Mouse (Mus musculus) urinary bladder, postnatal 4 days (tissue): Measurements from ENCODE around the gene Clec16a.

Experiments used
- DNase-seq, 2 experiments: peaks; one replicate each; pipeline ENCODE4 v3.0.0; 2021 to 2022; ENCODE audit warnings: low spot score in 2 of 2

Gene Clec16a

DNA sequence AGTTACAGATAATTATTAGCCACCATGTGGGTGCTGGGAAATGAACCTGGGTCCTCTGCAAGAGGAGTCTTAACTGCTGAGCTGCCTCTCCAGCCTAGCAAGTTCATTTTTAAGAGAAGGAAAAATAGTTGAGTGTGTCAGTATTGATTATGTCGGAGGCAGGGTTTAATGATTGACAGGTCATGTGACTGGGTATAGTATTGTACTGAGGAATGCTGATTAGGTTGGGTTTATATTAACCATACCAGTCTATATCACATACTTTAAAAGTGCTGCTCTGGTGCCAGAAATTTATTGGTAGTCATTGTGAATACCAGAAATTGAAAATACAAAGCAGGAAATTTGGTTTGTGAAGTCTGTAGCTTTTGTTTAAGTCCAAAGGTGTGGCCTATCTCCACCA is 130.5 kb downstream of the Clec16a start:
- no peak for DNase-seq

DNA sequence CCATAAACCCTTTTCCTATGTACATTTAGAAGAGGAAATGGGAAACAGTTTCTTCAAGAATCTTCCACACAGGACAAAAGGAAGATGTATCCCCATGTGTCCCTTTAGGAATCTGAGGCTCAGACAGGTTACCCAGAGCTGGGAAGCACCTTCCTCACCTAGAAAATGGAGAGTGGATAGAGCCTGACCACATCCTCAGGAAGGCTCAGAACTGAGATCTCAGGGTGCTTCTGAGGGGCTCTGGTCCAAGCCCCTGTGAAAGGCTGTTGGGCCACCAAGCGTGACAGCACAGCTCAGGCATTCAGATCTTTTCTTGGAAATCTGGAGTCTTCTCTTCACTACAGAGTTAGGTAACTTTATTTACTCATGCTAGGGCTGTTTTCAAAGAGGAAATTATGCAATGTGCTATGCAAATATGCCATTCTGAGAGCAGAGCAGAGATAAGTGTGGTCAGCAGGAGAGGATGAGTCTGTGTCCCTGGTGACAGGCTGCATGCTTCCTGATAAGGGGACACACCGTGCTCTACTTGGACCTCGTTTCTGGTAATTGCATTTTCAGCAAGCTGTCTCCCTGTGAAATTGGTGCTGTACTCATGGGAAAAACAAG is 131.4 kb downstream of the Clec16a start:
- DNase-seq = no peak

DNA sequence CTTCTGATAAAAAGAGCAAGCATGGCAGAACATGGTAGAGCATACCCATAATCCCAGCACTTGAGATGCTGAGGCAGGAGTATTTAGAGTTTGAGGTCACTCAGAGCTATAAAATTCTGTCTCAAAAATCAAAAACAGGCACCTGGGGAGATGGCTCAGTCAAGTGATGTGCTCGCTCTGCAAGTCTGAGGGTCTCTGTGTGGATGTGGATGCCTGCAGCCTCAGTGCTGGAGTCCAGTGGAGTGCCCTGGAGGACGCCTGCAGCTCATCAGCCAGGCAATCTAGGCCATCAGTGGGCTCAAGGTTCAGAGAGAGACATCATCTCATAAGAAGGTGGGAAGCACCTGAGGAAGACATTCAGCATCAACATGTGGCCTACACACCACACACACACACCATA is 137.4 kb downstream of the Clec16a start:
- DNase-seq = no peak

DNA sequence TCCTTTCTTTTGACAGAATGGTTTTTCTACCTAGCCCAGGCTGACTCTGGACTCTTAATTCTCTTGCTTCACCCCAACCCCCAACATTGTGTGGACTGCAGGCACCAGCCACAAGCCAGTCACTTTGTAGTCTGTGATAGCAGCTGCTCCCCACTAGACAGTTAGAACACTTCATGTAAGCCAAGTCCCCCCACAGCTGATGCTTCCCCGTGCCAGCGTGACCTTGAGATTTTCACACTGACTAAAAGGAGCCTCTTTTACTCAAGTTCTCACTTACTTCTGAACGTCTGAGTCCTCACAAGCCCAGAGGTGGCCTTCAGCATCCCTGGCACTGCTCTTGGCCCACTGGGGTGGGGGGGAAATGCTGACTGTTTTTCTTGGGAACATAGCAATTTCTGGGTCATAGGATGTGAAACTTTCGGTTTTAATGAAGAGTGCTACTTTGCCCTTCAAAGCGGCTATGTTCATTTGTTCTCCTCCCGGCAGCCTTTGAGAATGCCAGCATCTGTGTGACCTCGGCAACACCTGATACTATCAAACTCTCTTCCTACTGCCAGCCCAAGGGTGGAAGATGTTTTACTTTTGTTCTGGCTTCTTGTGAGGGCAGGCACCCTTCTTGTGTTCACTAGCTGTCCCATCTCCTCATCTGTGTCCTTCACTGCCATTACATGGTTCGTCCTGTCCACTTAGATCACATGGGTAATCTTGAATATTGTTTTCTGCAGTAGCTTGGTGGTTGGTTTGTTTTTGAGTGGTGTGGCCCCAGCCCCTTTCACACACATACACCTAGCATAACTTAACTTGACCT is 138.3 kb downstream of the Clec16a start:
- DNase-seq = no peak

DNA sequence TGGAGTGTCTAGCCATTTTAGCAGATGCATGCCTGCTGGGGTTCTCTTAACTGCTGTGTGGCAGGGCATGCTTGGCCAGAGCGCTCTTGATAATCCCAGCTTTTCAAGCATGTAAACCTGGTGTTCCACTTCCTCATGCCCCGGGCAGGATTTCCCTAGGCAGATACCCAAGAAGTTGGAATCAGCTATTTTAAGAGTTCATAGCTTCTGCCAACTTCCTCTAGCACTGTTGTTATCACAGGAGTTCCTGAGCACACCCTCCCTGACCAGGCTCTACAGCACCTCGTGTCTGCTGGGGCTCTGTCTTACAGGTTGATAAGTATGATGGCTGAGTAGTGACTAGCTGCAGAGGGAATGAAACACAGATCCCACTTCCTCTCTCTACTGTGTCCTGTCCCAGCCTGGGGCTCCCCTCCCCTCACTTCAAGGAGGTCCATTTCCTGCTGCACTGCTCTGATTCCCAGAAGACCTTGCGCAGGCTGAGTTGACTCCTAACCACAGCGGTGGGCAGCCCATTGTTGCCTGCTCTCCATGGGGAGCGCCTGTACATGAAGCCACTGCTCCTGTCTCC is 144.7 kb downstream of the Clec16a start:
- DNase-seq = no peak

DNA sequence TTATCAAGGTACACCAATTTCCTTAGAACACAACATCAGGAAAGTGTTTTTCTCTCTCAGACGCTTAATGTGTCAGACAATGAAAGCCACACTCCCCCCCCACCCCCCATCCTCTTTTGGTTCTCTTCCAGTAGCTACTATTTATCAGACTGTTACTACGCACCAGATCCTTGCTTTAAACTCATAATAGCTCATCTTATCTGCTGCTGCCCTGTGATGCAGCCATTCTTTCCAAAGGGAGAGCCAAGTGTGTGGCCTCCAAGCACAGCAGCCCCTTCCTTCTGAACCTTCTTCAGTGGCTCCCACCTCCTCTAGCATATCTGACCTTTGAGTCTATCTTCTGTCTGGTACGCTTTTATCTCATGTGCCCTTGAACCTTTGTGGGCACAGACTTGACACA is 145.3 kb downstream of the Clec16a start:
- no peak for DNase-seq

DNA sequence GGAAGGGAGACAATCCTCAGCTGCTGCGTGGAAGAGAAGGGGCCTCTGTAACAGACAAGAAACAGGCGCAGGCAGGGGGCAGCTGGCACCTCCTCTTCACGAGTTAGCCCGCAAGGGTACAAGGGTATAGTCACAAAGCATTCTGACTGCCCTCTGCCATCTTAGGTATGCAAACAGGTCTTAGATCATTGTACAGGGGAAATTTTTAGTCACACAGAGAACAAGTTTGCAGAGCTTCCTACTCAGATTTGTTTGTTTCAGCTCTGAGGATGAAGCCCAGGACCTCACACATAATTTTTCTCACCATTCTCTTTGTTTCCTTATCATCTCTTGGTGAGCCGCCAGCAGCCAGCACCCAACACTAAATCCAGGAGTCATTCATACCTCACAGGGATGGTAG is 146.6 kb downstream of the Clec16a start:
- DNase-seq = no peak

DNA sequence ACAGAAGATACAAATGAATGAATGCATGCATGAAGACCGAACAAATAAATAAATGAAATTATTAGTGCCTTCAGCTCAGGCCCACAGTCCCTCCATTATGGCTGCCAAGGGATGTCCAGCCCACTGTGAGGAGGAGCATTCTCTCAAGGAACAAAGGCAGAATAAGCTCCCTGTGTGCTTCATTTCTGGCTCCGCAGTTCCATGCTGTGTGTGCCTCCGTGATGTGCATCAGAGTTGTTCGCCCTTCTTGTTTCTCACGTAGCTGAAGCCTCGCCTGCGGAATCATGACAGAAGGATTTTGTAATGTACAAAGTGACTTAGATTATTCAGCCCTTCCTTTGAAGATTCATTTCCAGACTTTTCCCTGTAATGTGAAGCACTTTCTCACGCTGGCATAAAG is 147.7 kb downstream of the Clec16a start:
- no peak for DNase-seq

DNA sequence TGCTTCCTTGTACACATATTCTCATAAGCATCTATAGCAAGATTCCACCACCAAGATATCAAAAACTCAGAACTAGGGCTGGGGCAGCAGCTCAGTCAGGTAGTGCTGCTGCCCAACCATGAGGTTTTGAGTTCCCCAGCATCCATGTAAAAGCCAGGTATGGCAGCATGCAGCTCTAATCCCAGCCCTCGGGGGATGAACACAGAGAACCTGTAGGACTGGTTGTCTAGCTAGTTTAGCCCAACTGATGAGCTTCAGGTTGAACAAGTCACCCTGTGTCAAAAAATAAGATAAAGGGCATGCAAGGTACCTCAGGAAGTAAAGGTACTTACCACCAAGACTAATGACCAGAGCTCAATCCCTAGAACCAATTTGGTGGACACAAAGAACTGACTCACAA is 148.3 kb downstream of the Clec16a start:
- no peak for DNase-seq

DNA sequence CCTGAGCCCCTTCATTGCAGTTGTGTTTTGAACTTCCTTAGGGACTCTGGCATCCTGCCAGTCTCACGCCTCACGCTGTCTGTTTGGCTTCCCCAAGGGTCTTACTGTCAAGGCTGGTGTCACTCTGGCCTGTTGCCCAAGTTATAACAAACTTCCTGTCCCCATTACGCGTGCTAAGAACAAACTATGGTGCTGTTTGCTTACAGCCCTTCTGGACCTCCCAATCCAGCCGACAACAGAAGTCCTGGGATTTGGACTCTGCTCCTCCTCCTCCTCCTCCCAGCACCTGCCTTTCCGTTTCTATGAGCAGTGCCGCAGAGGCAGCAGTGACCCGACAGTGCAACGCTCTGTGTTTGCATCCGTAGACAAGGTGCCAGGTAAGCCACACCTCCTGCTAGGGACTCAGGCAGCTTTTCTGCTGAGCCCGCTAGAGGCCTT is 149.3 kb downstream of the Clec16a start:
- DNase-seq = no peak

DNA sequence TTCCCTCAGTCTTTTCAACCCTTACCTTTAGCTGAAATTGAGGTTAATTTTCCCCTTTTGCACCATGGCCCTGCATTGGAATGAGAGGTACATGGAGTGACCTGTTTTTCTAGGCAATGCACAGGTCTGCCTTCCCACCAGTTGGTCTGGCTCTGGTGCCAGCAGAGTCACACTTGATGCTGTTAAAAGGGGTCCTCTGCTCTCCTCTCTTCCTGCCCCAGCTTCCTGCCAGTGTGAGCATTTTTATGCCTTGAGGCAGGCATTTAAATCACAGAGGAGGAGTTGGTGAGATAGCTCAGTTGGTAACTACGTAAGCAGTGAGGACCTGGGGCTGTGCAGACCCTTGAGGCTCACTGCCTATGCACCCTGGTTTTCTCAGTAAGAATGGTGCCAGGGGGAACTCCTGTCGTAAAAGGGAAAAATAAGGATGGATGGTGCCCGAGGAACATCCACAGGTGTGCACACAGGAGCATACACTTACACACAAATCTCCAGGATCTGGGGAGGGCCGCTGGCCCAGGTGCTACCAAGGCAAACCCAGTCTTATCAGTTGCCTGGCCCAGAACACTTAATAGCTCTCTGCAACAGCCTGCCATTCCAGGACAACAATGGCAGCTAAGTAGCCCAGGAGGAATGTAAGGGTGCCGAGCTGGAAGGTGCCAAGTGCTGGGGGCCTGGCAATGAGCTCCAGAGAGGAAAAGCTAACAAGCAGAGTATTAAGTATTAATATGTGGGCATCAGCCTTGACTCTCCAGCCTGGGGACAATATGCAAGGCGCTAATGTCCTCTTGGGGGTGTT is 152.9 kb downstream of the Clec16a start:
- no peak for DNase-seq

DNA sequence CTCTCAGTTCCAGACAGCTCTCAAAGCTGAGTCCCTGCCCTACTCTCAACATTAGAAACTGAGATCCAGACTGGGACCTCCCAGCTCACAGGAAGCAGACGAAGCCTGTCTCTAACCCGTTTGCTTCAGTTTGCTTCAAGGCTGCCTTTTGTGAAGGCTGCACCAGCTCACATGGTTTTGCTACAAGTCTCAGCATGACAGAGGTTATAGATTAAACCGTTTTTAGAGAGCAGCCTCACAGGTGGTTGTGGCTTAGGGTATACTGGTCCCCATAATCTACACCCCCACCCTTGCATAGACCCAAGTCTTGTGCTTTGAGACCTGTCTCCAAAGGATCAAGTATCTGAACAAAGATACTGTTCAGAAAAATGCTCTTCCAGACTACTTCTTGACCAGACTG is 154.2 kb downstream of the Clec16a start:
- DNase-seq = no peak

DNA sequence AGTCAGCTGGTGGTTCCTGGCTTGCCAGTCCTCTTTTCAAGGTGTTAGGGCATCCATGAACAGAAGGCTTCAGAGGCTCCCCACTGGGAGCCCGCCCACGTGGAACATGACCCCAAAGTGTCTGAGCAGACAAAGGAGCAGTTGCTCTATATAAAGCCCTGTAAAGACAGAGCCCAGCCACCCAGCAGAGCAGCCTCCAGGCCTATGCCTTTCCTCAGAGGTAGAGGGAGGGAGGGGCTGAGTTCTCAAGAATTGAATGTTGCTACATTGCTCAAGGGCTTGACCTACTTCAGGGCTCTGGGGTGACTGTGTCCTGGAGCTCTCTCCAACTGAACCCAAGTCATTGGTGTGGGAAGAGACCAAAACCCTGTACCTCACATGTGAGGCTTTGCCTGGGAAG is 155.0 kb downstream of the Clec16a start:
- no peak for DNase-seq

DNA sequence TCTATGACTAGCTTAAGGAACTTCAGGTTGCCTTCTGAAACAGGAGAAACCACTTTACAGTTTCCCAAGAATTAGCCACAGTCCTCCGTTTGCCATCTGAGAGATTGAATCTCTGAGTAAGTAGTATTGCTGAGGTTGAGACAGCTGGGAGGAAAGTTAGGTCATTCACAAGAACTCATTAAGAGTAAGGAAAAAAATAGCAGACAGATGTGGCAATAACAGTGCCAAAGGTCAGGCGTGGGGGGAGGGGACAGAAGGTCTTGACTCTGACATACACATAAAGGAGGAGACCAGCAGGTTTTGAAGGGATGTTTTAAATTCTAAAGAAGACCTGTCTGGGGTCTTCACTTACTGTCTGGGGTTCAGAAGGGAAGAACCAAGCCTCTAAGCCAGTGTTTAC is 157.3 kb downstream of the Clec16a start:
- DNase-seq = no peak

DNA sequence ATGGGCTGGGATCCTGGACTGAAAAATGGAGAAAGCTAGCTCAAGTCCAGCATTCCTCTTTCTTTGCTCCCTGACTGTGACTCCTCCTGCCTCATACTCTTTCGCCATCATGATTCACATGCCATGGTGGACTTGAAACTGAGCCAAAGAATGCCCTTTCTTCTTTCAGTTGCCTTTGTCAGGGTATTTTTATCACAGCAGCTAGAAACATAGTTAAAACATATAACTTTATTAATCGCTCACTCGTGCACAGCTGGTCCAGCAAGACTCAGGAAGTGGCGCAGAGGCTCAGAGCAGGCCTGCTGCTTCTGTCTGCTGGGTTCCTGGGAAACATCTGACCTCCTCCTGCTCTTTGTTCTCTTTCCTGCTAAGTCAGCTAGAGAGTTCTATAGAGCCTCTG is 158.8 kb downstream of the Clec16a start:
- no peak for DNase-seq

DNA sequence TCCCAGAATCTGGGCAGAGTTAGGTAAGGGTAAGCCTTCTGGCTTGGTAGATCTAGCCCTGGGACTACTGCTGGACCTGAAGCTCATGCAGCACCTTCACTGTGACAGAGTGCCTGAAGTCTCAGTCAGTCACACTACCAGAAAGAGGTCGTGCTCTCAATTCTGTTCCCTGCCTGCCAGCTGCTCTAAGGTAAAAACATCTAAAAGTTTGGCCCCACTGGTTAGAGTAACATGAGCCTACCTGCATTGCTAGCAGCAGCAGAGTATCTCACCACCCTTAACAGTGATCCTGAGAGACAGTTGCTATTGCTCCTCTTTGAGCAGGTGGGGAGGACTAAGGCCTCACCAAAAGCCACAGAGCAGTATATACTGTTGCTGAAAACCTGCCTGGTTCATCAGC is 160.3 kb downstream of the Clec16a start:
- DNase-seq = no peak

DNA sequence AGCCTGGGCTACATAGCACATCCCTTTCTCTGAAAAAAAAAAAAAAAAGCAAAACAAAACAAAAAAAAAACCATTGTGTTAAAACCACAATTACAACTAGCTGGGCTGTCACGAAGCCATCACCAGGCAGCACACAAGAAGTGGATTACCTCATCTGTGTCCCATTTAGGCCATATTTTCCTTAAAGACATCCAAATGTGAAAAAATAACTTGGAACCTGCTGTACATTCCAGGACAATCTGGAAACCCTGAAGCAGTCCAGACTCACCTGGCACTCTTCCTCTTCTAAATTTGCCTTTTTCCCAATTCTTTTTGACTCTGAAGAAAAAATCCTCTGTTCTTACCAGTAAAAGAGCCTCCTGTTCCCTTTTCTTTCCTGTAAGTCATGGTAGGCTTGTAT is 166.4 kb downstream of the Clec16a start:
- no peak for DNase-seq

DNA sequence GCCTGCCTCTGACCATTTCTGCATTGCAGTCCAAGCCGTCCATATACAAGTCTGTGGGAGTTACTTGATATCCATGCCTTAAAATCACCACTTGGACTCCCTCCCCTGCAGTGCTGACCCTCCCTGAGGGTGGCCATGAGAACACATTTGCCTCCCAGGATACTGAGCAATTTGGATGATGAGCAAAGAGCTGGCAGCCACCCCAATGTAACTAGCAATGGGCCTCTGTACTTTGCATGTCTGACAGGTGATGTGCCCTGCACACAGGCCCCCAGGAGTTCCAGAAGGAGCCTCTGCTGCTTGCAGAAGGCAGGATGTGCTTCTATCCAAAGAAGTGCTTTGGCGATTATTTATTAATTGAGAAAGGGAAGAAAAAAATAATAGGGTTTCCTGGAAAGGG is 167.9 kb downstream of the Clec16a start:
- no peak for DNase-seq

DNA sequence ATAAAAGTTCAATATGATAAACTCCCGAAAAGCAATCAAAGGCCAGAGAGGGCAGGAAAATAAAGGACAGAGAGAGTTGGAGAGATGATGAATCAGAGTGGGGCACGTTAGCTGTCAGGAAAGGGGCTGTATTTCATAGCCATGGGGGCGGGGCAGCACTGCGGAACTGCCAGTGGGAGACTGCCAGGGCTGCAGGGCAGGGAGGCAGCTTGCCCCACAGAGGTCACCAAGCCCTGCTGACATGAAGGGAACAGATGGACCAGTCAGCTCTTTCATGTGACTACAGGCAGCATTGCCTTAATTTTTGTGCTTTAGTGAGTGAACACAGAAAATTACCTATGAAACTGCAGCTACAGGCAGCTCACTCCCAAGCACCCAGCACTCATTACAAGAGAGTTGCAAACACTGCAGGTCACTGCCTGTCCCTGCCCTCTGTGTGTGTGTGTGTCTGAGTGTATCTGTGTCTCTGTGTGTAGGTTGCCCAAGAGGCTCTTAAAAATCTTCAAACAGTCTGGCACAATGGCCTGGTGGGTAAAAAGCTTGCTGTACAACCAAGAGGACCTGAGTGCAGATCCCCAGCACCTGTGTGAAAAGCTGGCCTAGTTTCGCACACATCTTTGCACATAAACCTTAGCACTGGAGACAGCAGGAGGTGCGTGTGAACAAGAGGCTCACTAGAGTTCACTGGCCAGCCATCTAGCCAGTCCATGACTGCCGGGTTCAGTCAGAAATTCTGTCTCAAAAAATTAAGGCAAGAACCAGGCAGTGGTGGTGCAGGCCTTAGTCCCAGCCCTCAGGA is 168.5 kb downstream of the Clec16a start:
- DNase-seq = no peak

DNA sequence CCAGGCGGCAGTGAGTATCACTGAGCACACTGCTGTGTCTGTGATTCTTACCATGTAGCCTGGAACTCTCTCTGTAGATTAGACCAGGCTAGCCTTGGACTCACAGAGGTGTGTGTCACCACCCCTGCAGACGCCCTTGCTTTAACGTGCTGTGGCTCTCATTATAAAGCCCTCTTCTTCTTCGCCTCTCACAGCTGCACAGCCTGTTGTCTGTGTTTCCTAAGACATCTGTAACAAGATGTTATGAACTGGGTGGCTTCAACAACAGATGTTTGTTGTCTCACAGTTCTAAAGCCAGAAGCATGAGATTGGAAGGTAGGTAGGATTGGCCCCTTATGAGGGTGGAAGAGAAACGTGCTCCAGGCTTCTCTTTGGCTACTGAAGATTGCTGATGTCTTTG is 170.1 kb downstream of the Clec16a start:
- DNase-seq = no peak

DNA sequence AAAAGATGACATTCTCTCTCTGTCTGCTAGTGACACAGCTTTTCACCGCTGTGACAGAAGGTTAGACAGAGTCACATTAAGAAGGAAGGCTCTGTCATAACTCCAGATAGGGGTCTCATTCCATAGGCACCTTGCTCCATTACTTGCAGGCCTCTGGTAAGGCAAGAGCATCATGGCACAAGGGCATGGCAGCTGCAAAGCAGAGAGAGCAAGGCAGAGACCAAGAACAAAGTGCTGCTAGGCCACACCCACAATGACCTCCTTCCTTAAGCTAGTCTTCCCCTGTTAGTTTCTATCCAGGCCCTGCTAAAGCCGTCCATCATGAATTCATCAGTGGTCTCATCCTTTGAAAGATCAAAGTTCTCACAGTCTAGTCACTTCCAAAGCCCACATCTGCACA is 170.5 kb downstream of the Clec16a start:
- DNase-seq = no peak

DNA sequence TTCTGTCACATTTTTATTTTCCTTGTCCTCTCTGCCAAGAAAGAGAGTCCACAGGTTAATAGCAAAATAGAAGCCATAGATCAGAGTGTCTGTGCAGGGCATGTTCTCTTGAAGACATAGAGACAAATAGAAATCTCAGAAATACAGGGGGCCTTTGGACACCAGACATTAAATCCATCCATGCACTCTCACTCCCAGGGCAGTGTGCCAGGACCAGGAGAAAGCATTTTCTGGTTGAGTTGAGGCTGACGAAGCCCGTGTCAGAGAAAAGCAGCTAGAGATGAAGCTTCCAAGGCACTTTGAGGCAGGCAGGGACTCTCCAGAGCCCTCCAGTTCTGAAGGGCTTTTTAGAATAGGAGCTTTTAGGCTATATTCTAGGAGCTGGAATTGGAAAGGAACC is 171.6 kb downstream of the Clec16a start:
- DNase-seq = no peak
